Mouse (Mus musculus): ENCODE measurements around the gene Pabpc4. TPM values are rescaled to one million over a fixed set of nuclear protein-coding genes. Genes with fewer than 3 reads are reported as not detected.

Gene Pabpc4
- polyA plus RNA-seq, 1 experiment: 175 TPM

DNA sequence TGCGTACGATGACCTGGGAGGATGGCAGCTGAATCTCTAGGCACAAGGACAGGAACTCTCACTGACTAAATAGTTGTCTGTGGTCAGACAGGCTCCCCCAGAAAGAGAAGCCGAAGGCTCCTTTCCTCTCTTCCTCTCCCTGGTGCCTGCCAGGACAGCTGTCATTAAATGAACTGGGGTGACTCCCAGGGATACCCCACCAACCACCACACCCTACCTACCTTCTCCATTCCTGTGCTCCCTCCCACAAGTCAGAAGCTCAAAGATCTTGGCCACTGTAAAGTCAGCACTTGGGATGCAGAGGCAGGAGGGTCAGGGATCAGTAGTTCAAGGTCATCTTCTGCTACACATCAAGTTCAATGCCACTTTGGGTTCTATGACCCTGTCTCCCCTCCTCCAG, 29.3 kb upstream of the Pabpc4 start:
- Histone ChIP-seq H3K79me2 (ENCODE audit: control insufficient read depth, insufficient read depth) (no peaks in the 10 kb centered on the region), H3ac (ENCODE audit: control insufficient read depth, insufficient read length, low read depth) (no peak overlapping the region), H3K27me3 (ENCODE audit: control insufficient read depth, insufficient read depth, insufficient read length) (no peaks in the 10 kb centered on the region), H3K36me3 (ENCODE audit: control insufficient read depth, insufficient read depth) (no peaks in the 10 kb centered on the region), H3K4me3 (ENCODE audit: insufficient read depth, poor library complexity, severe bottlenecking) (no peak overlapping the region), H3K79me3 (ENCODE audit: low read depth) (no peaks in the 10 kb centered on the region)
- no peak for TF ChIP-seq USF1 (IDR thresholded peaks at IDR 0.05; ENCODE audit: low read depth)
- TF ChIP-seq FOSL1 (IDR thresholded peaks at IDR 0.05; ENCODE audit: insufficient read depth, low read length, poor library complexity, severe bottlenecking): no peak
- TF ChIP-seq CTCF (IDR thresholded peaks at IDR 0.05; ENCODE audit: control insufficient read depth, insufficient read depth, insufficient read length): no peak
- no peak for TF ChIP-seq MAX (IDR thresholded peaks at IDR 0.05)
- no peak for TF ChIP-seq MYOG (IDR thresholded peaks at IDR 0.05; ENCODE audit: control insufficient read depth, extremely low read depth, insufficient read length)
- TF ChIP-seq CEBPB (IDR thresholded peaks at IDR 0.05; ENCODE audit: low read depth): no peak
- TF ChIP-seq MYOD1 (IDR thresholded peaks at IDR 0.05; ENCODE audit: control insufficient read depth, insufficient read length, low read depth): no peak

DNA sequence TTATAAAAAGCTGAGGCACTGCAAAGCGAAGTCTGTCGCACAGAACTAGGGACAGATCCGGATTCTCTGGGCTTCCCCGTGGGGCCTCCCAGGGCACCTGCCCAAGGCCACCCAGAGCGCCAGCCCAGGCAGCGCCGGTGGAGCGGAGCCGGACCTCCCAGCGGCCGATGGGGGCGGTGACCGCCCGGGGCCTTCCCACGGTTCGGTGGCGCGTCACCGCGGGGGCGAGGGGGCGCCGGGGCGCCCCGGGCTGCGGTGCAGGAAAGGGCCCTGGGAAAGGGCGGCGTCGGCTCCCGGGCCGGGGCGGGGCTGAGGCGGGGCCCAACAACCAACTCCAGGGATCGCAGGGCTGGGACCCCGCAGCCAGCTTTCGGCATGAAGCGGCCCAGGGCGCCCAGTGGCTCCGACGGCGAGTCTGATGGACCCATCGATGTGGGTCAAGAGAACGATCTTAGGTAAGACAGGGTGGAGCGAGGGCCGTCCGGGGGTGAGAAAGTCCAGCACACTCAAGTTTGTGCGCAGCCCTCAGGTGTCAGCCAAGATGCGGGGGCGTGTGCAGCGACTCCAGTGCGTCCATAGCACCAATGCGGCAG, 28.6 kb upstream of the Pabpc4 start, which contains the start of gene Heyl:
Heyl (plus strand) TSS at position 65 of the 593 bp plus-strand sequence.
- Histone ChIP-seq H3K79me2 (ENCODE audit: control insufficient read depth, insufficient read depth) (no peaks in the 10 kb centered on the region), H3K27me3 (ENCODE audit: control insufficient read depth, insufficient read depth, insufficient read length) (no peaks in the 10 kb centered on the region), H3K36me3 (ENCODE audit: control insufficient read depth, insufficient read depth) (no peaks in the 10 kb centered on the region), H3ac (ENCODE audit: control insufficient read depth, insufficient read length, low read depth) (no peak within 1 kb of the TSS), H3K4me3 (ENCODE audit: insufficient read depth, poor library complexity, severe bottlenecking) (no peak within 1 kb of the TSS), H3K79me3 (ENCODE audit: low read depth) (no peaks in the 10 kb centered on the region)
- TF ChIP-seq CEBPB (IDR thresholded peaks at IDR 0.05; ENCODE audit: low read depth) (no peak), CTCF (IDR thresholded peaks at IDR 0.05; ENCODE audit: control insufficient read depth, insufficient read depth, insufficient read length) (no peak), MAX (IDR thresholded peaks at IDR 0.05) (no peak), MYOD1 (IDR thresholded peaks at IDR 0.05; ENCODE audit: control insufficient read depth, insufficient read length, low read depth) (no peak), FOSL1 (IDR thresholded peaks at IDR 0.05; ENCODE audit: insufficient read depth, low read length, poor library complexity, severe bottlenecking) (no peak), USF1 (IDR thresholded peaks at IDR 0.05; ENCODE audit: low read depth) (no peak), MYOG (IDR thresholded peaks at IDR 0.05; ENCODE audit: control insufficient read depth, extremely low read depth, insufficient read length) (no peak)

DNA sequence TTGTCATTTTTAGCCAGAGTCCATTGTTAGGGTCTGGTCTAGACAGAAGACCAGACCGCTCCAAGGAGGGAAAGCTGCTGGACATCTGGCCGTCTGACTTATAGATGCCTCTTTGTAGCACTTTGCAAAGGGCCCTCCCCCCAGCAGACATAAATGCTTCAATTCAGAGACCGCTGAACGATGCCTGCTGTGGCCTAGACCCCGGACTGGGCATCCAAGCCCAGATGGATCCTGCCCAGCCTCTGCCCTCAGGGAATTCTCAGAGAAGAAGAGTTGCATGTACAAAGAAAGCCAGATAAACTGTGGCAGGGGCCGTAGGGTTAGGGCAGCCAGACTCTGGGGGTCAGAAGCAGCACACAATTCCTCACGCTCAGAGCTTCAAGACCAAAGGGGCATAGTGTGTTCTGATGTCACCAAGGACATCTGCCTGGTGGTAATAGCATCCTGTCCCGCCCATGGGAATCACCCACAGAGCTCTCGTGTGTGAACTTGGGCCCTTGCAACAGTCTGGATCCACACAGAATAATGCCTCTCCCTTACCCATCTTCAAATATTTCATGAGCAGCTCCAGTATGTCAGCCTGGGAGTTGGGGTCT, 26.2 kb upstream of the Pabpc4 start:
- Histone ChIP-seq H3K36me3 (ENCODE audit: control insufficient read depth, insufficient read depth) (no peaks in the 10 kb centered on the region), H3K4me3 (ENCODE audit: insufficient read depth, poor library complexity, severe bottlenecking) (no peak overlapping the region), H3K79me3 (ENCODE audit: low read depth) (no peaks in the 10 kb centered on the region), H3K27me3 (ENCODE audit: control insufficient read depth, insufficient read depth, insufficient read length) (no peaks in the 10 kb centered on the region), H3K79me2 (ENCODE audit: control insufficient read depth, insufficient read depth) (no peaks in the 10 kb centered on the region), H3ac (ENCODE audit: control insufficient read depth, insufficient read length, low read depth) (no peak overlapping the region)
- no peak for TF ChIP-seq MYOD1 (IDR thresholded peaks at IDR 0.05; ENCODE audit: control insufficient read depth, insufficient read length, low read depth)
- no peak for TF ChIP-seq USF1 (IDR thresholded peaks at IDR 0.05; ENCODE audit: low read depth)
- no peak for TF ChIP-seq CEBPB (IDR thresholded peaks at IDR 0.05; ENCODE audit: low read depth)
- no peak for TF ChIP-seq CTCF (IDR thresholded peaks at IDR 0.05; ENCODE audit: control insufficient read depth, insufficient read depth, insufficient read length)
- no peak for TF ChIP-seq FOSL1 (IDR thresholded peaks at IDR 0.05; ENCODE audit: insufficient read depth, low read length, poor library complexity, severe bottlenecking)
- no peak for TF ChIP-seq MYOG (IDR thresholded peaks at IDR 0.05; ENCODE audit: control insufficient read depth, extremely low read depth, insufficient read length)
- TF ChIP-seq MAX (IDR thresholded peaks at IDR 0.05): no peak

DNA sequence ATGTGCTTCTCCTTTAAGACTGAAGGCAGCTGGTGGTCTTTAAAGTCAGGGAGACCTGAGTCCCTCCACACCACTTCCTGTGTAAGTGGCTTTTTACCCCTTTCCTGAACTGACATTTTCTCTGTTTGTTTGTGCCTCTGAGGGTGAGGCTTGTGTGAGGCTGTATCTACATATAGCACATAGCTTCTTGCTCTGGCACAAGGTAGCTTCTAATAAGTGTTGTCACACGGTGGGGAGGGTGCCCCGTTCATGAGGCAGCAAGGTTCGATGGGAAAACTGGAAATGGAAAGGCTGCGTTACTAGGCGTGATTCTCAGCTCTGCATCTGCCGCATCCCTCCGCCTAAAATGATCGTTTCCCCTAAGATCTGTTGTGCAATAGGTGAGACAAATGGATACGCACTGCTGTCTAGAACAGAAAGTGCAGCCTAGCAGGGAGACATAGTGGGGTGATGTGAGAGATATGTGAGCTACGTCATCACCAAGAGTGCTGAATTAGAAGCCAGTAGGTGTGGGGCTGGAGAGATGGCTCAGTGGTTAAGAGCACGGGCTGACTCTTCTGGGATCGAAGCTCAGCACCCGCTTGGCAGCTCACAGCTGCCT, 25.6 kb upstream of the Pabpc4 start:
- H3K79me3 ChIP-seq (ENCODE audit: low read depth): no peaks in the 10 kb centered on the region
- no peaks in the 10 kb centered on the region for H3K27me3 ChIP-seq (ENCODE audit: control insufficient read depth, insufficient read depth, insufficient read length)
- H3K79me2 ChIP-seq (ENCODE audit: control insufficient read depth, insufficient read depth): no peaks in the 10 kb centered on the region
- no peak overlapping the region for H3ac ChIP-seq (ENCODE audit: control insufficient read depth, insufficient read length, low read depth)
- no peak overlapping the region for H3K4me3 ChIP-seq (ENCODE audit: insufficient read depth, poor library complexity, severe bottlenecking)
- H3K36me3 ChIP-seq (ENCODE audit: control insufficient read depth, insufficient read depth): no peaks in the 10 kb centered on the region
- TF ChIP-seq CEBPB (IDR thresholded peaks at IDR 0.05; ENCODE audit: low read depth) (no peak), FOSL1 (IDR thresholded peaks at IDR 0.05; ENCODE audit: insufficient read depth, low read length, poor library complexity, severe bottlenecking) (no peak), MYOD1 (IDR thresholded peaks at IDR 0.05; ENCODE audit: control insufficient read depth, insufficient read length, low read depth) (no peak), CTCF (IDR thresholded peaks at IDR 0.05; ENCODE audit: control insufficient read depth, insufficient read depth, insufficient read length) (no peak), USF1 (IDR thresholded peaks at IDR 0.05; ENCODE audit: low read depth) (no peak), MAX (IDR thresholded peaks at IDR 0.05) (no peak), MYOG (IDR thresholded peaks at IDR 0.05; ENCODE audit: control insufficient read depth, extremely low read depth, insufficient read length) (no peak)

DNA sequence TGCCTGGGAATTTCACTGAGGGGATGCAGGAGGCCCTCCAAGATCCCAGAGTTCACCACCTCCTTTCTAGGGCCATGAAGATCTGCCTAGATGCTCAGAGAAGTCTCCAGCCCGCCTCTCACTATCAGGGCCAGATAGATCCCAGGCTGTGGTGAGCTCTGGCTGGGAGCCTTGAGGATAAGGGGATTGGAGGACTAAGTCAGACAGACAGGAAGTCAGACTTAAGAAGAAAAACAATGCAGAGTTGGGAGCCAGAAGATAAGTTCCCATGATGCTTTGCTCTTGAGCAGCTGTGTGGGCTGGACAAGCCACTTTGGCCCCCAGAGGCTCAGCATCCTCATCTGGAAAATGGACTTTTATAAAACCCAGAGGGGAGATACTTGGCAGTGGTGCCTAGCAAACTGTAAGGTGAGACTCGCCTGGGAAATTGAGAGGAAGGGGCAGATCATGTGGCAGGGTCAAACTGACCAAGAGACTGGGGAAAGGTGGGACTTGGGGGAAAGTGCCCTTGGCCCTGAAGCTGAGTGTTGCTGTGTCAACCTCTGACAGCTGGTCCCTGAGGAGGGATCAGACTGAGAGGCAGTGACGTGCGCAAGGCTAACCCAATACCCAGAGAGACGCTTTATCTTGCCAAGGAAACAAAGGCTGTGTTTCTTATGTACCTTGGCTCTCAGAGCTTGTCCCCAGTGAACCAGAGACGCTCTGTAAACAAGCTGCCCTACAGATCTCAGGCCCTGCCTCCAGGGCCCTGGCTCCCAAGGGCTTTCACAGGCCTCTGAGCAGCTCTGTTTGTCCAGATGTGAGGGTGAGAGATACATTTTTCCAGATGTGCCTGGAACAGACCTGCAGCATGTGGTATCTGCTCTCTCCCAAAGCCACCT, 24.5 kb upstream of the Pabpc4 start:
- no peak for TF ChIP-seq MAX (IDR thresholded peaks at IDR 0.05)
- no peak for TF ChIP-seq MYOG (IDR thresholded peaks at IDR 0.05; ENCODE audit: control insufficient read depth, extremely low read depth, insufficient read length)
- TF ChIP-seq CEBPB (IDR thresholded peaks at IDR 0.05; ENCODE audit: low read depth): no peak
- no peak for TF ChIP-seq MYOD1 (IDR thresholded peaks at IDR 0.05; ENCODE audit: control insufficient read depth, insufficient read length, low read depth)
- no peak for TF ChIP-seq FOSL1 (IDR thresholded peaks at IDR 0.05; ENCODE audit: insufficient read depth, low read length, poor library complexity, severe bottlenecking)
- TF ChIP-seq CTCF (IDR thresholded peaks at IDR 0.05; ENCODE audit: control insufficient read depth, insufficient read depth, insufficient read length): no peak
- no peak for TF ChIP-seq USF1 (IDR thresholded peaks at IDR 0.05; ENCODE audit: low read depth)
- no peaks in the 10 kb centered on the region for H3K79me2 ChIP-seq (ENCODE audit: control insufficient read depth, insufficient read depth)
- no peaks in the 10 kb centered on the region for H3K79me3 ChIP-seq (ENCODE audit: low read depth)
- no peaks in the 10 kb centered on the region for H3K36me3 ChIP-seq (ENCODE audit: control insufficient read depth, insufficient read depth)
- H3K27me3 ChIP-seq (ENCODE audit: control insufficient read depth, insufficient read depth, insufficient read length): no peaks in the 10 kb centered on the region
- no peak overlapping the region for H3K4me3 ChIP-seq (ENCODE audit: insufficient read depth, poor library complexity, severe bottlenecking)
- H3ac ChIP-seq (ENCODE audit: control insufficient read depth, insufficient read length, low read depth): no peak overlapping the region

Measured in C2C12 (cell line).